Mouse (Mus musculus): ENCODE results near the gene Celsr1. TPM values are rescaled to one million over a fixed set of nuclear protein-coding genes. Genes with fewer than 3 reads are reported as not detected.

Celsr1 gene
- polyA plus RNA-seq, 1 experiment from 2014 or later, result 2.7 TPM

GRCm38 (mm10) chr15:86074171-86074937 is 40.8 kb upstream of the Celsr1 start:
- H3K9ac ChIP-seq (replicated peaks), result no peak overlapping the region
- H3K4me1 ChIP-seq (replicated peaks), result peaks cover 34% of the 10 kb centered on the region
- 89% methylated on average over 16 of the region's 16 CpGs for WGBS
- no peaks in the 10 kb centered on the region for H3K36me3 ChIP-seq
- H3K27me3 ChIP-seq, result no peaks in the 10 kb centered on the region
- no peaks in the 10 kb centered on the region for H3K9me3 ChIP-seq
- no peak overlapping the region for H3K4me2 ChIP-seq (replicated peaks)
- H3K27ac ChIP-seq, result no peak overlapping the region
- H3K4me3 ChIP-seq (replicated peaks), result no peak overlapping the region
- no peak for ATAC-seq

- no peak overlapping the region for H3K4me2 ChIP-seq (replicated peaks)
- H3K4me3 ChIP-seq (replicated peaks), result no peak overlapping the region
- H3K27ac ChIP-seq, result 0 out of 2 replicates have a peak overlapping the region, but pooled peaks have one; percentile 39
- H3K4me1 ChIP-seq (replicated peaks), result peaks cover 58% of the 10 kb centered on the region
- H3K36me3 ChIP-seq, result no peaks in the 10 kb centered on the region
- H3K9me3 ChIP-seq, result no peaks in the 10 kb centered on the region
- no peaks in the 10 kb centered on the region for H3K27me3 ChIP-seq
- no peak overlapping the region for H3K9ac ChIP-seq (replicated peaks)
- ATAC-seq, result no peak
- 70% methylated on average over 1 of the region's 1 CpGs for WGBS
Observed at GRCm38 (mm10) chr15:86071166-86071565, 37.6 kb upstream of the Celsr1 start.

- peak overlapping the region; percentile 39; the same call in 1 of the 2 replicates for H3K27ac ChIP-seq
Observed at GRCm38 (mm10) chr15:86070368-86070767, 36.8 kb upstream of the Celsr1 start.

DNA sequence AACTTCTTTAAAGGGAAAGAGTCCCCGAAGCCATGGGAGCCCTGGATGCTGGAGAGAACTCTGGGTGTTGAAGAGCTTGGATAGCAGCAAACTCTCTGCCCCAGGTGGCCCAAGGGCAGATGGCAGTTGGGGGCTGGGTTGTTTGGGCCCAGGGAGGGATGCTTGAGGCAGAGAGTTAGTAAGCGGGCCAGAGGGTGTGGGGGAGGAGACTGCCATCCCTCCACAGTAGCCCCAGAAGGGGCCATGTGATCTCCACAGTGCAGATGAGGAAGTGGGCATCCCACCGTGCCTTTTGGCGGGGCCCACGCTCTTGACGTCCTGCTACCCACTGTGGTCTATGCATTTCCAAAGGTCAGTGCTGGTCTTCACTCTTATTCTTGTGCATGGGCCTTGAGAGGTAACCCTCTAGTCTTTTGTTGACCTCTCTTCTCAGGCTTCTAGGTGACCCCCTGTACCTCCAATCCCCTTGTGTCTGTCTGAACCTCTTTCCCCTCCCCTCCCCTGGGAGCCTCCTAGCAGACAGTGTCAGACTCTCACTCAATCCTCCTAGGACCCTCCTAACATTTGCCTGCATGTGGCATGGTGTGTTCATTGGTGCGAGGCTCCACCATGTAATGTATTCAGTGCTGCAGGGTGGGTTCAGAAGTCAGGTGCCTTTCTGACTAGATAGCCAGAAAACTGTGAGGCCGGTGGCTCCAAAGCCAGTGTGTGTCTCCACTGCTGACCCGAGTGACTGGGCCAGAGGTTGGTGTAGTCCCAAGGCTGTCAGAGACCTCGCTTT is 35.6 kb upstream of the Celsr1 start:
- peaks cover 53% of the 10 kb centered on the region for H3K4me1 ChIP-seq (replicated peaks)
- peaks cover 4% of the 10 kb centered on the region; the same call in 1 of the 2 replicates for H3K36me3 ChIP-seq
- no peak for ATAC-seq
- H3K27me3 ChIP-seq, result no peaks in the 10 kb centered on the region
- H3K4me2 ChIP-seq (replicated peaks), result no peak overlapping the region
- H3K27ac ChIP-seq, result no peak overlapping the region
- no peak overlapping the region for H3K9ac ChIP-seq (replicated peaks)
- 84% methylated on average over 10 of the region's 10 CpGs for WGBS
- no peaks in the 10 kb centered on the region for H3K9me3 ChIP-seq
- H3K4me3 ChIP-seq (replicated peaks), result no peak overlapping the region

More at GRCm38 (mm10) chr15:86070368-86070767, 36.8 kb upstream of the Celsr1 start:
- ATAC-seq, result no peak
- no peaks in the 10 kb centered on the region for H3K27me3 ChIP-seq
- 56% methylated on average over 11 of the region's 11 CpGs for WGBS
- no peak overlapping the region for H3K4me3 ChIP-seq (replicated peaks)
- no peak overlapping the region for H3K9ac ChIP-seq (replicated peaks)
- H3K36me3 ChIP-seq, result peaks cover 4% of the 10 kb centered on the region; the same call in 1 of the 2 replicates
- H3K4me2 ChIP-seq (replicated peaks), result no peak overlapping the region
- peaks cover 58% of the 10 kb centered on the region for H3K4me1 ChIP-seq (replicated peaks)
- no peaks in the 10 kb centered on the region for H3K9me3 ChIP-seq

DNA sequence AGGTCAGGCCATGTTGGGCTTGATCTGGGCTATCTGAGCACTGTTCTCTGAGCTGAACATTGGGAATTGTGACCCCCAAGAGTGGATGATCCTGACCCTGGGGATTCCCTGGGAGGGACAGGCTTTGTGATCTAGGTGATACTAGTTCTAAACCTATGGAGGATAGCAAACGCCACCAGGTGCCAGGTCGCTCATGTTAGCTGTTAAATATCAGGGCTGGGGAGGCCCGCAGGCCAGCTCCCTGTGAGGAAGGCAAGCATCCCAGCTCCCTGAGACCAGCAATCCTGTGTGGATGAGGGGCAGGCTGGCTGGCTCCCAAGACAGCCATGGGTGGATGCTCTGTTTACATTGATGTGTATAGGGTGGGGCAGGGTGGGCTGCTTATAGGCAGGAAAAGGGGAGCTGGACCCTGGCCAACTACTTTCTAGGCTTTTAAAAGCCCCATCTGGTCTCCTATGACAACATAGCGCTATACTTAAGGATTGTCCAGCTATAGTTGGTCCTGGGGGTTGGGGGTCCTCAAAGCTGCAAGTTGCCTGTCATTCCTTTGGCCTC is 34.4 kb upstream of the Celsr1 start:
- H3K9ac ChIP-seq (replicated peaks), result no peak overlapping the region
- no peak overlapping the region for H3K4me2 ChIP-seq (replicated peaks)
- H3K36me3 ChIP-seq, result peaks cover 4% of the 10 kb centered on the region; the same call in 1 of the 2 replicates
- H3K27ac ChIP-seq, result no peak overlapping the region
- H3K4me3 ChIP-seq (replicated peaks), result no peak overlapping the region
- ATAC-seq, result no peak
- no peaks in the 10 kb centered on the region for H3K9me3 ChIP-seq
- peaks cover 53% of the 10 kb centered on the region for H3K4me1 ChIP-seq (replicated peaks)
- WGBS, result 91% methylated on average over 4 of the region's 4 CpGs
- H3K27me3 ChIP-seq, result no peaks in the 10 kb centered on the region

DNA sequence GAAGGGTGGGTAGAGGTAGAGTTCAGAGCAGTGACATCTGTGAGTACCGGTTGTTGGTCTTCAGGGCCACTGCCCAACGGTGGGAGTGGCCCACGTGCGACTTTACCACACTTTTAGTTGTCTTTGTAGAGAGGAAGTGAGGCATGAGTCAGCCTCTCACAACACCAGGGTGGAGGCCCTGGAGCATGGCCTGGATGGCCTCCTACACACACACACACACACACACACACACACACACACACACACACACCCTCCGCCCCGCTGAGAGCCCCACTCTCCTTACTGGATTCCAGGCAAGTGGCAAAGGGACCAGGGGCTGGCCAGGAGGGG is 34.0 kb upstream of the Celsr1 start:
- H3K4me3 ChIP-seq (replicated peaks), result no peak overlapping the region
- no peaks in the 10 kb centered on the region for H3K27me3 ChIP-seq
- no peak overlapping the region for H3K27ac ChIP-seq
- peaks cover 57% of the 10 kb centered on the region for H3K4me1 ChIP-seq (replicated peaks)
- peaks cover 4% of the 10 kb centered on the region; the same call in 1 of the 2 replicates for H3K36me3 ChIP-seq
- no peak overlapping the region for H3K9ac ChIP-seq (replicated peaks)
- WGBS, result 81% methylated on average over 4 of the region's 6 CpGs
- no peaks in the 10 kb centered on the region for H3K9me3 ChIP-seq
- ATAC-seq, result no peak
- no peak overlapping the region for H3K4me2 ChIP-seq (replicated peaks)

DNA sequence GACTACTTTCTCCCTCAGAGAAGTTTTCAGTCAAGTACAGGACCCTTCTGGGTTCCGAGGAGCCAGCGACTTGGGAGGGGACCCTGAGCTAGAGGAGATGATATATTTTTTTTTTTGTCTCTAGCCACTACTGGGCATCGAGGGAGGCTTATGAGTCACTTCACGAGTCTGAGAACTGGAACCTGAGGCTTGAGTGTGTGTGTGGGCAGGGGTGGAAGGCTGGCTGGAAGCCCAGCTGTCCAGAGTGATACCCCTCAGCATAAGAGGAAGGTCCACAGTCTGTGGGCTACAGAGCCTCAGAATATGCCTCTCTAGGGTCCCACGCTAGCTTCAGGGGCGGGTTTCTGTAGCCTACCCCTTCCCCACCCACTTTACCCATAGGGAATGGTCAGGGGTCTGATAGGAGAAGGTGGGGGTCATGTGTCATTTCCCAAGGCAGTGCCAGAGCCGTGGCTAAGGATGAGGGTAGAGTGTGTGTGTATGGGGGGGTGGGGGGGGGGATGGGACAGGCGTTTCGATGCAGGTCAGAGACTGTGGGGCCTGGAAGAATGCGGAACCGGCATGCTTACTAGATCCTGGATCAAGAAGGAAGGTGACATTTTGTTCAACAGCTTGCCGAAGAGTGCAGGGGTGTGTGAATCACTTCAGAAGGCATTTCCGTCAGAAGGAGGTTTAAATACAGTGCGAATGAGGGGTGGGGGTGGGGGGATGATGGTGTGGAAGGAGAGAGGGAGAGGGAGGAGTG is 33.4 kb upstream of the Celsr1 start:
- Histone ChIP-seq H3K36me3 (peaks cover 4% of the 10 kb centered on the region; the same call in 1 of the 2 replicates), H3K4me2 (replicated peaks) (no peak overlapping the region), H3K4me3 (replicated peaks) (no peak overlapping the region), H3K9ac (replicated peaks) (no peak overlapping the region), H3K9me3 (no peaks in the 10 kb centered on the region), H3K4me1 (replicated peaks) (peaks cover 59% of the 10 kb centered on the region), H3K27me3 (no peaks in the 10 kb centered on the region), H3K27ac (no peak overlapping the region)
- WGBS, result 77% methylated on average over 14 of the region's 14 CpGs
- 0 out of 2 replicates have a peak, but pooled peaks have one; percentile 12 for ATAC-seq

DNA sequence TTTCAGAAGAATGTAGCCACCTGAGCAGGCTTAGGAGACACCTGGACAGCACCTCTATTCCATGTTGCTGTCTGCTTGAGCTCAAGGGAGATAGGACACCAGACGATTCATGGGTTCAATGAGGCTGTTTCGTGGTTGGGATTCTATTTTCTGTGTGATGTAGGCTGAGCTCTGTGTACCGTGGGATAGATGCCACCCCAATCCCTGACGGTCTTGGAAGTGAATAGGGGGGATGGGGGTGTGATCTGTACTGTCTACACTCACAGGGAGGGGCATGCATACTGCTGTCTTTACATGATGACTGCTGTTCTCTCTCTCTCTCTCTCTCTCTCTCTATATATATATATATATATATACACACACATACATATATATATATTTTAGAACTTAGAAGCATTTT is 31.8 kb upstream of the Celsr1 start:
- Histone ChIP-seq H3K9me3 (no peaks in the 10 kb centered on the region), H3K4me2 (replicated peaks) (no peak overlapping the region), H3K4me1 (replicated peaks) (peaks cover 63% of the 10 kb centered on the region), H3K27me3 (no peaks in the 10 kb centered on the region), H3K4me3 (replicated peaks) (no peak overlapping the region), H3K36me3 (peaks cover 4% of the 10 kb centered on the region; the same call in 1 of the 2 replicates), H3K9ac (replicated peaks) (no peak overlapping the region), H3K27ac (no peak overlapping the region)
- ATAC-seq, result no peak
- WGBS, result 91% methylated on average over 4 of the region's 4 CpGs

- no peak overlapping the region for H3K4me3 ChIP-seq (replicated peaks)
- no peak overlapping the region for H3K4me2 ChIP-seq (replicated peaks)
- H3K27me3 ChIP-seq, result no peaks in the 10 kb centered on the region
- ATAC-seq, result no peak
- peaks cover 63% of the 10 kb centered on the region for H3K4me1 ChIP-seq (replicated peaks)
- H3K9ac ChIP-seq (replicated peaks), result no peak overlapping the region
- H3K27ac ChIP-seq, result no peak overlapping the region
- no peaks in the 10 kb centered on the region for H3K9me3 ChIP-seq
- 89% methylated on average over 3 of the region's 3 CpGs for WGBS
- H3K36me3 ChIP-seq, result peaks cover 4% of the 10 kb centered on the region; the same call in 1 of the 2 replicates
Observed at GRCm38 (mm10) chr15:86064850-86065229, 31.3 kb upstream of the Celsr1 start.

DNA sequence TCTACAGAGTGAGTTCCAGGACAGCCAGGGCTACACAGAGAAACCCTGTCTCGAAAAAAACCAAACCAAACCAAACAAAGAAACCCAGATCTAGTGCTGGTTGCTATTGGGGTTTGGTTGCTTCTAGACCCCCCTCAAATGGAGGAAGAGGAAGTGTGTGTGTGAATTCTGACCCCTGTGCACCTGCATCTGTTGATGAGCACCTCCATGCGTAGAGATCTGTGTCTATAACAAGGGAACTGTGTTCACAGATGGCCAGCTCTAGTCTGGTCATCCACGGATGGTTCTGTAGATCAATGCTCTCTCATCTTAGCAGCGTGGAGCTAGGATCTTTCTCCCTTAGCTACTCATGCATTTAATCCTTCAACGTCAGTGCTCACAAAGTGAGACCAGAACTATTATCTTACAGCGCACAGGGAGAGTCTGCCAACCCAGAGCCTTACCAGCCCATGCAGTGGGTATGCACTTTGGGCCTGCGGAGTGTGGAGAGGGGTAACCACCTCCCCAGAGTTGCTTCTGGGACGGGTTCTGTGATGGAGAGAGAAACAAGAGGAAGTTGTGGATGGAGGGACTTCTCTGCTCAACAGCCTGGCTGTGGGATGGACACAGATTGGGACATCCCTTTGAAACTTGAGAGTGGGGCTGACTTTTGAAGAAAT is 30.7 kb upstream of the Celsr1 start:
- peaks cover 63% of the 10 kb centered on the region for H3K4me1 ChIP-seq (replicated peaks)
- H3K4me2 ChIP-seq (replicated peaks), result no peak overlapping the region
- H3K9me3 ChIP-seq, result no peaks in the 10 kb centered on the region
- no peak for ATAC-seq
- H3K27me3 ChIP-seq, result no peaks in the 10 kb centered on the region
- WGBS, result 76% methylated on average over 8 of the region's 8 CpGs
- no peak overlapping the region for H3K9ac ChIP-seq (replicated peaks)
- peaks cover 4% of the 10 kb centered on the region; the same call in 1 of the 2 replicates for H3K36me3 ChIP-seq
- no peak overlapping the region for H3K27ac ChIP-seq
- H3K4me3 ChIP-seq (replicated peaks), result no peak overlapping the region

- 64% methylated on average over 6 of the region's 6 CpGs for WGBS
- peak overlapping the region; percentile 51; the same call in 1 of the 2 replicates for H3K9ac ChIP-seq (replicated peaks)
- H3K36me3 ChIP-seq, result peaks cover 4% of the 10 kb centered on the region; the same call in 1 of the 2 replicates
- peaks cover 56% of the 10 kb centered on the region for H3K4me1 ChIP-seq (replicated peaks)
- peak overlapping the region; percentile 83 for H3K4me2 ChIP-seq (replicated peaks)
- H3K4me3 ChIP-seq (replicated peaks), result 0 out of 2 replicates have a peak overlapping the region, but pooled peaks have one; percentile 5
- H3K9me3 ChIP-seq, result no peaks in the 10 kb centered on the region
- ATAC-seq, result no peak
- no peak overlapping the region for H3K27ac ChIP-seq
- H3K27me3 ChIP-seq, result no peaks in the 10 kb centered on the region
Observed at GRCm38 (mm10) chr15:86061848-86062481, 28.4 kb upstream of the Celsr1 start.

All from midbrain, embryonic 13.5 days (tissue).